Mouse (Mus musculus) ES-Bruce4 (cell line): ENCODE results near the gene Prdm10. TPM values are rescaled to one million over a fixed set of nuclear protein-coding genes. Genes with fewer than 3 reads are reported as not detected.

ENCODE experiments used
- H3K27ac ChIP-seq: 2 replicates; pipeline ENCODE4 v1.5.1; 2012; ENCODE audit warnings: low read length, inconsistent platforms; ENCODE audit not compliant: insufficient read depth
- H3K27me3 ChIP-seq: 2 replicates; pipeline ENCODE4 v1.6.1; 2012; ENCODE audit warnings: mild to moderate bottlenecking, low read length, inconsistent platforms; ENCODE audit not compliant: control insufficient read depth, poor library complexity, insufficient read depth, severe bottlenecking
- H3K36me3 ChIP-seq: 2 replicates; pipeline ENCODE4 v1.6.1; 2012; ENCODE audit warnings: inconsistent platforms, mild to moderate bottlenecking, low read length, moderate library complexity; ENCODE audit not compliant: control insufficient read depth, poor library complexity, insufficient read depth, severe bottlenecking
- H3K4me1 ChIP-seq: one replicate; pipeline ENCODE4 v1.8.1; 2011; ENCODE audit warnings: low read length; ENCODE audit not compliant: control insufficient read depth, insufficient read depth
- H3K4me3 ChIP-seq: 2 replicates; pipeline ENCODE4 v1.5.1; 2011; ENCODE audit warnings: low read depth, mild to moderate bottlenecking, low read length
- H3K9ac ChIP-seq: 2 replicates; pipeline ENCODE4 v1.6.1; 2012; ENCODE audit warnings: low read depth, mild to moderate bottlenecking, inconsistent platforms; ENCODE audit not compliant: poor library complexity, severe bottlenecking
- H3K9me3 ChIP-seq: replicated peaks from 2 replicates; pipeline ENCODE4 v1.6.1; 2012; ENCODE audit warnings: mild to moderate bottlenecking, low read length, inconsistent platforms; ENCODE audit not compliant: control insufficient read depth, poor library complexity, insufficient read depth, severe bottlenecking
- CTCF ChIP-seq: IDR thresholded peaks from one replicate; pipeline ENCODE4 v1.8.1; 2011; ENCODE audit warnings: low read depth, low read length
- EP300 ChIP-seq: IDR thresholded peaks from 2 replicates; pipeline ENCODE4 v1.6.1; 2011; ENCODE audit warnings: low read depth, low read length; ENCODE audit not compliant: insufficient read depth
- POLR2A ChIP-seq: IDR thresholded peaks from one replicate; pipeline ENCODE4 v1.8.1; 2011; ENCODE audit warnings: low read length; ENCODE audit not compliant: insufficient read depth
- polyA plus RNA-seq: library from polyadenylated mRNA; stranded (reverse); fragments of >200 nt; gene quantifications from 2 replicates; pipeline ENCODE4 v1.2.4, GENCODE M21; 2011; ENCODE audit warnings: low read depth; ENCODE audit not compliant: missing spikeins, insufficient read depth, insufficient read length

Gene Prdm10
- polyA plus RNA-seq, 1 experiment = 18.0 TPM

DNA sequence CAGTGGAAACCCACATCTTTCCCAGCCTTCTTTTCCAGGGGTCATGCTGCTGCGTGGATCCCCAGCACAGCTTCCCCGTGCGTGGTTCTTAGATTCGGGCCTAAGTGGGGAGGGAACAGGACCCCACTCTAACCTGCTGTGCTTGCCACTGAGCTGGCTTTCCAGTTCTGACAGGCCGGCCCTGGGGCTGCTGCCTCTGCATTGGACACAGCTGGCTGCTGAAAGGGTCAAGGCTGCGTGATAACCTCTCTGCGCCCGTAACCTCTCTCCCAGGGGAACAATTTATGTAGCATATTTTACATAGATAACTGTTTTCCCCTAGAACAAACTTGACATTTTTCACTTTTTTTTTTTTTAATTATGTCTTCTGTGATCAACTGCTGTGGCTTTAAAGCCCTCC, 84.7 kb downstream of the Prdm10 start:
- TF ChIP-seq EP300 (no peak), CTCF (no peak), POLR2A (no peak)
- Histone ChIP-seq H3K4me3 (no peak overlapping the region), H3K4me1 (no peaks in the 10 kb centered on the region), H3K9ac (no peak overlapping the region), H3K27me3 (no peaks in the 10 kb centered on the region), H3K9me3 (no peaks in the 10 kb centered on the region), H3K27ac (no peak overlapping the region), H3K36me3 (peaks cover 13% of the 10 kb centered on the region)

DNA sequence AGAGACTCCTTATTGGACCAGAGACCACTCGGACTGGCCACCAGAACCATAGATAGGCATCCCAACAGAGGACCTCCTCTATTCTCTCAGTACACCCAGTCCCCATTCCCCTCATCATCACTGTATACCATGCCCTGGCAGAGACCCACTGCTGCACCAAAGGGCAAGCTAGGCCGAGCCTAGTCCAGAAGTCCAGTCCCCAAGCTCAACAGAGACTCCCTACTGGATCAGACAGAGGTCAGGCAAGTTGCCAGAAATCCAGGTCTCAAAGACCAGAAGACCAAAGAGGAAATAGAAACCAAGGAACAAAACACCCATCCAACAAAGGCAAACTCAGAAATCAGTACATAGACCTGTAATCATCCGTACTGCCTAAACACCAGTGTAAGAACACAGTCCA, 91.4 kb downstream of the Prdm10 start:
- Histone ChIP-seq H3K27ac (no peak overlapping the region), H3K36me3 (no peaks in the 10 kb centered on the region), H3K27me3 (no peaks in the 10 kb centered on the region)

DNA sequence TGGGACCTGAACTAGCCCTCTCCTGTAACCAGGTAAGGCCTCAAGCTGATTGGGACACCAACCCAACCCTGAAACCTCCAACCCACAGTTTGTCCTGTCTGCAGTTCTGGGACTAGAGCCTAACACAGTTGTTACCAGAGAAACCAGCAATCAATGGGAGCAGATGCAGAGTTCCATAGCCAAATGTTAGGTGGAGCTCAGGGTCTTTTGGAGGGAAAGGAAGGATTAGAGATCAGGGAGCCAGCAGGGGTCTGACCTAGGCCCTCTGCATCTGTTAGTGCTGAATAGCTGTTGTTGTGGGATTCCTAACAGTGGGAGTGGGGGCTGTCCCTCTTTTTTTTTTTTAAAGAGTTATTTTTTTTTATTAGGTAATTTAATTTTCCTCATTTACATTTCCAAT, 96.3 kb downstream of the Prdm10 start:
- no peak for TF ChIP-seq EP300
- no peak for TF ChIP-seq POLR2A
- no peak for TF ChIP-seq CTCF
- Histone ChIP-seq H3K27ac (peak overlapping the region; percentile 39; the same call in 1 of the 2 replicates), H3K9me3 (no peaks in the 10 kb centered on the region), H3K4me1 (peaks cover 2% of the 10 kb centered on the region), H3K27me3 (no peaks in the 10 kb centered on the region), H3K36me3 (no peaks in the 10 kb centered on the region), H3K9ac (no peak overlapping the region), H3K4me3 (no peak overlapping the region)

More for the DNA sequence above, 91.4 kb downstream of the Prdm10 start:
- Histone ChIP-seq H3K4me1 (no peaks in the 10 kb centered on the region), H3K9ac (no peak overlapping the region), H3K9me3 (no peaks in the 10 kb centered on the region), H3K4me3 (no peak overlapping the region)
- TF ChIP-seq EP300 (no peak), CTCF (no peak), POLR2A (no peak)

DNA sequence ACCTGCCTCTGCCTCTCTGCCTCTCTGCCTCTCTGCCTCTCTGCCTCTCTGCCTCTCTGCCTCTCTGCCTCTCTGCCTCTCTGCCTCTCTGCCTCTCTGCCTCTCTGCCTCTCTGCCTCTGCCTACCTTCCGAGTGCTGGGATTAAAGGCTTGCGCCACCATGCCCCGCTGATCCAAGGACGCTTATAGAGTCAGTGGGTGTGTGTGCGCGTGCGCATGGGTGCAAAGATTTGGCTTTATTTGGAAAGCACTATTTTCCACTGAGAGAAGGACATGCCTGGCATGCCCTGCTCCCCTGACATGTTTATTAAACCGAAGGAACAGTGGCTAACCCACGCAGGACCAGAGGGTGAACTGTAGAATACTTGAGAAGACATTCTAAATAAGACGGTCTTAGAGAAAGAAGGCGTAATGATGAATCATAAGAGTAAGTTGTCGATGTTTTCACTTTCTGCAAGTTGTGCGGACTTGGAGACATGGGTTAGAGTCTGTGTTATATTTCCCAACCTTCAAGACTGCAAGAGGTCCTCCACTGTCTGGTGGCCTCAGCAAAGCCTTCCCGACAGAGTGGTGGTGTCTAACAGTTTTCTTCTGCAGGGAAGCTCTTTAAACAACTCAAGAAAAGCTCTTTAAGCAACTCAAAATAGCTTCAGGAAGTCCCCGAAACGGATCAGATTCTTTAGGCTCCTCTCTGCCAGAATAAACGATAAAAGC, 104.6 kb downstream of the Prdm10 start:
- TF ChIP-seq EP300 (no peak), CTCF (no peak), POLR2A (no peak)
- H3K27ac ChIP-seq = peak overlapping the region; percentile 12; the same call in 1 of the 2 replicates
- H3K9me3 ChIP-seq = no peaks in the 10 kb centered on the region

DNA sequence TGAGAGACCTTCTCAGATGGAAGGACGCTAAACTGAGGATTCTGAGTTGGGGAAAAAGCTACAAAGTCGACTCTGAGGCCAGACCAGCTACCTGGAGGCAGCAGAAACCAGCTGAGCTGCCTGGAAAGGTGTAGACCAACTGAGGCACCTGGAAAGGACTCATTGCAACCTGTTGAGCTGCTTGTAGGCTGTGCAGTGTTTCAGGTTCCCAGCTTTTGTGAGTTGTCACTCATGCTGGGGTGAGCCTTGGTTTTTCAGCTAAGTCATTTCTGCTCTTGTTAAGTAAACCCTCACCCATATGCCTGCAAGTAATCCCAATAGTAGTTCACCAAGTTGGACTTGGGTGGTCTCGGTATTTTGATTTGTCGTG, 105.1 kb downstream of the Prdm10 start:
- Histone ChIP-seq H3K9ac (peak overlapping the region; percentile 87; the same call in 1 of the 2 replicates), H3K27ac (peak overlapping the region; percentile 12; the same call in 1 of the 2 replicates), H3K9me3 (no peaks in the 10 kb centered on the region), H3K4me3 (peak overlapping the region; percentile 88), H3K36me3 (peaks cover 2% of the 10 kb centered on the region; the same call in 1 of the 2 replicates), H3K27me3 (no peaks in the 10 kb centered on the region), H3K4me1 (peaks cover 2% of the 10 kb centered on the region)
- no peak for TF ChIP-seq POLR2A
- TF ChIP-seq EP300 = no peak
- TF ChIP-seq CTCF = no peak

More for the DNA sequence above, 104.6 kb downstream of the Prdm10 start:
- peaks cover 2% of the 10 kb centered on the region for H3K4me1 ChIP-seq
- peaks cover 2% of the 10 kb centered on the region; the same call in 1 of the 2 replicates for H3K36me3 ChIP-seq
- no peaks in the 10 kb centered on the region for H3K27me3 ChIP-seq
- H3K4me3 ChIP-seq = peak overlapping the region; percentile 88
- H3K9ac ChIP-seq = peak overlapping the region; percentile 87; the same call in 1 of the 2 replicates

DNA sequence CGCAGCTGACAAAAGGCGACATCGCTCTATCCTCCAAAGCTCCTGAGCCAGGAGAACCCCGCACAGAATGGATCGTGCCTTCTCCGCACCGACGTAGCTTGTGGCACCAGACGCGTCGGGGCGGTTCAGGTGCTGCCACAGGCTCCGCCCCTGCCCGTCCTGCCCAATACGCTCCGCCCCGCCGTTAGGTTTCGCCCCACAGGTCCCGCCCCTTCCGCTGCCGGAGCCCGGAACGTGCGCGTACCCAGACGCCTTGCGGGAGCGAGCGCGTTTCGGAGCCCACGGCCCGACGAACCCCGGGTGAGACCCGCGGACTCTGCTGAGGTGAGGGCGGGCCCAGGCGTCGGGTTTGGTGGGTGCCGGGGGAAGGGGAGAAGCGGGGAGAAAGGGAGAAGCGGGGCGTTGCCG, 105.6 kb downstream of the Prdm10 start, which contains the start of gene Nfrkb:
Nfrkb (plus strand) TSS at position 246 of the 408 bp plus-strand sequence.
- peak within 1 kb of the TSS; percentile 88 for H3K4me3 ChIP-seq
- TF ChIP-seq CTCF (no peak), EP300 (no peak), POLR2A (peak; percentile 98)
- H3K9me3 ChIP-seq = no peaks in the 10 kb centered on the region
- peak within 1 kb of the TSS; percentile 12; the same call in 1 of the 2 replicates for H3K27ac ChIP-seq
- H3K27me3 ChIP-seq = no peaks in the 10 kb centered on the region
- H3K36me3 ChIP-seq = peaks cover 2% of the 10 kb centered on the region; the same call in 1 of the 2 replicates
- H3K4me1 ChIP-seq = peaks cover 2% of the 10 kb centered on the region
- H3K9ac ChIP-seq = peak within 1 kb of the TSS; percentile 87
